Mouse (Mus musculus): ENCODE data around the gene Pax2. TPM values are rescaled to one million over a fixed set of nuclear protein-coding genes. Genes with fewer than 3 reads are reported as not detected.

Gene Pax2
- polyA plus RNA-seq, 1 experiment from 2014 or later = not detected

DNA sequence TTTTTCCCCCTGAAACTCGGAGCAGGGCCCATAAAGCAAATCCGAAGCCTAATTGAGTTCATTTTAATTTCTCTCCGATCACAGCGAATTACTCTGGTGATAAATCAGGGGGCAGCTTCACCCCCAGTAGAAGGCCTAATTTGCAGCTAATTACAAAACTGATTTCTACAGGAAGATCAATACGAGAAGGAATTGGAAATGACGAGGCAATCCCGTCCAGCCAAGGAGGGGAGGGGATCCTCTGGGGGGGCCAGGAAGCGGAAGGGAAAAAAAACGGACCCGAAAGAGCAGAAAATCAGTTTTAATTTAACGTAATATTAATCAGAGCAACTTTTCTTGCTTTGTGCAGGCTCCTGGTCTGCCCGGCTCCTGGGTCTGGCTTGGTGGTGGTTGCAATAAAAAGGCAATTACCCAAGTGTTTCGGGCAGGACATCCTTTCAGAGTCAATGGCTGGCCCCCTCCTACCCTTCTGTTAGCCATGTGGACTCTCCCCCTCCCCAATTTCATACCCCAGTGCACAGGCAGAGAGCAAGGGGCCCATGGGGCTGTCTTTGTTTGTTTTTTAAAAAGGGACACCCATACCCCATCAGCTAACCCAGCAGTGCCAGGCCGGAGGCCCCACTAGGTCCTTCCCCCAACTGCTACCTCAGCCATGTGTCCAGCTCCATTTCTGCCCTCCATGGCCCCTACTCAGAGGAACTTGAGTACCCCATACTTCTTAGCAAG lies 61.7 kb downstream of the Pax2 start:
- H3K27me3 ChIP-seq (replicated peaks; ENCODE audit: control insufficient read depth, insufficient read depth, low read length) = peaks cover 10% of the 10 kb centered on the region
- no peak for DNase-seq (ENCODE audit: low spot score)
- WGBS = 78% methylated on average over 14 of the region's 14 CpGs
- ATAC-seq (replicated peaks; ENCODE audit: low FRiP score) = no peak
- H3K9ac ChIP-seq (ENCODE audit: low read depth, low read length) = no peak overlapping the region
- H3K36me3 ChIP-seq (ENCODE audit: control insufficient read depth, insufficient read depth, low read length) = no peaks in the 10 kb centered on the region
- H3K4me2 ChIP-seq = no peak overlapping the region
- no peaks in the 10 kb centered on the region for H3K4me1 ChIP-seq (replicated peaks; ENCODE audit: control insufficient read depth, insufficient read depth, low read length)
- H3K4me3 ChIP-seq (ENCODE audit: low read depth, low read length) = no peak overlapping the region
- no peak overlapping the region for H3K27ac ChIP-seq (ENCODE audit: low read depth, low read length)
- no peaks in the 10 kb centered on the region for H3K9me3 ChIP-seq (ENCODE audit: control insufficient read depth, low read length)

DNA sequence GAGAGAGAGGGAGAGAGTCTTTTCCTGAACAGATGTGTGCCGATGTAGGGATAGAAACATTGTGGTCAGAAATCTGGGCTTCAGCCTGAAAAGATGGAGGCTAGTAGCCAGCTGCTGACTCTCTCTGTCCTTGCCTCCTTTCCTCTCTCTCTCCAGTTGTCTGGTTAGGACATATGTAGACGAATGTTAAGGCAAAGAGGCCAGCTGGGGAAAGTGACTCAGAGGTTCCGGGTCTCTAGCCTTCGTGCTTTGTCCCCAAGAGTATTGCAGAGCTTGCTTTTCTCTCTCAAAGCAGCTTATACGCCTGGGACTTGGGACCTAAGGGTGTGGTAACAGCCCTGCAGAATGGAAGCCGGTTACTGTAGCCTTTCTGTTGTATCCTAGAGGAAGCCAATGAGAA lies 62.8 kb downstream of the Pax2 start:
- Histone ChIP-seq H3K27me3 (replicated peaks; ENCODE audit: control insufficient read depth, insufficient read depth, low read length) (peaks cover 19% of the 10 kb centered on the region), H3K4me3 (ENCODE audit: low read depth, low read length) (no peak overlapping the region), H3K27ac (ENCODE audit: low read depth, low read length) (no peak overlapping the region), H3K4me1 (replicated peaks; ENCODE audit: control insufficient read depth, insufficient read depth, low read length) (no peaks in the 10 kb centered on the region), H3K9ac (ENCODE audit: low read depth, low read length) (no peak overlapping the region), H3K4me2 (no peak overlapping the region), H3K9me3 (ENCODE audit: control insufficient read depth, low read length) (no peaks in the 10 kb centered on the region), H3K36me3 (ENCODE audit: control insufficient read depth, insufficient read depth, low read length) (no peaks in the 10 kb centered on the region)
- ATAC-seq (replicated peaks; ENCODE audit: low FRiP score) (no peak), DNase-seq (ENCODE audit: low spot score) (no peak)
- WGBS = 65% methylated on average over 6 of the region's 6 CpGs

DNA sequence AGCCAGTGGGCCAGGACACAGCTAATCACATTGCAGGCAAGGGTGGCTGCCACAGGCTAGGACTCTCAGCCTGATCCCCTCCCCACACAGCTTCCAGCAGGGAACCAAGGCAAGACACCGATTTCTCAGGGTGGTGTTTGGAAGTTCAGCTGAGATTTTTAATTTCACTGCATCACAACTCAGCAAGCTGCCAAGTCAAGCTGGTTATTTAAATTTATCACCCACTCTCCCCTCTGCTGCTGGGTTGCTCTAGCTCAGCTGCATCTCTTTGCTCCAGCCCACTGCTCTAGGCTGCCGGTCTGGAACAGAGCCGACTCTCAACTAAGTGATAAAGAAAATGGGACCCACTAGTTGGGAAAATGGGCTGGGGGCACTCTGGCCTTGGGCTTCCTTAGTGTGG lies 65.7 kb downstream of the Pax2 start:
- H3K4me1 ChIP-seq (replicated peaks; ENCODE audit: control insufficient read depth, insufficient read depth, low read length) = no peaks in the 10 kb centered on the region

DNA sequence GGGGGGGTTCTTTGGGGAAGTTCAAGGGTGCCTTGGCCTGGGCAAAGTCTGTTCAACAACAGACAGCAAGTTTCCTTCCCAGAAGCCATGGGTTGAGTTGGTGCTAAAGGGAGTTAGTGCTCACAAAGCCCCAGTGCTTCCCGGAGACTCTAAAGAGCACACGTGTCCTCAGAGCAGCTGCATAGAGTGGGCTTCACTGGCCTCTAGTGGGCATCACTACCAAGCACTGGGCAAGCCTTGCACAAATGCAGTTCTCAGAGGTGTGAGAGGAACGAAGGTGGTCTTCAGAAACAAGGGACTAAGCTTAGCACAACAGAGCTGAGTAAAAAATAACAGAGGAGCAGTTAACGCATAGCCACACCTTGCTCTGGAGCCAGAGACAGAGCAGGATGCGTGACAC lies 66.5 kb downstream of the Pax2 start:
- Histone ChIP-seq H3K4me1 (replicated peaks; ENCODE audit: control insufficient read depth, insufficient read depth, low read length) (no peaks in the 10 kb centered on the region), H3K4me2 (no peak overlapping the region), H3K4me3 (ENCODE audit: low read depth, low read length) (no peak overlapping the region), H3K36me3 (ENCODE audit: control insufficient read depth, insufficient read depth, low read length) (no peaks in the 10 kb centered on the region), H3K27me3 (replicated peaks; ENCODE audit: control insufficient read depth, insufficient read depth, low read length) (peaks cover 45% of the 10 kb centered on the region), H3K9me3 (ENCODE audit: control insufficient read depth, low read length) (no peaks in the 10 kb centered on the region), H3K9ac (ENCODE audit: low read depth, low read length) (no peak overlapping the region), H3K27ac (ENCODE audit: low read depth, low read length) (no peak overlapping the region)
- 54% methylated on average over 5 of the region's 5 CpGs for WGBS
- ATAC-seq (replicated peaks; ENCODE audit: low FRiP score) (no peak), DNase-seq (ENCODE audit: low spot score) (no peak)

More for the DNA sequence above, 65.7 kb downstream of the Pax2 start:
- DNase-seq (ENCODE audit: low spot score) (no peak), ATAC-seq (replicated peaks; ENCODE audit: low FRiP score) (no peak)
- no peak overlapping the region for H3K9ac ChIP-seq (ENCODE audit: low read depth, low read length)
- H3K4me3 ChIP-seq (ENCODE audit: low read depth, low read length) = no peak overlapping the region
- WGBS = 57% methylated on average over 3 of the region's 3 CpGs
- peaks cover 44% of the 10 kb centered on the region for H3K27me3 ChIP-seq (replicated peaks; ENCODE audit: control insufficient read depth, insufficient read depth, low read length)
- H3K4me2 ChIP-seq = no peak overlapping the region
- no peak overlapping the region for H3K27ac ChIP-seq (ENCODE audit: low read depth, low read length)
- no peaks in the 10 kb centered on the region for H3K36me3 ChIP-seq (ENCODE audit: control insufficient read depth, insufficient read depth, low read length)
- no peaks in the 10 kb centered on the region for H3K9me3 ChIP-seq (ENCODE audit: control insufficient read depth, low read length)

DNA sequence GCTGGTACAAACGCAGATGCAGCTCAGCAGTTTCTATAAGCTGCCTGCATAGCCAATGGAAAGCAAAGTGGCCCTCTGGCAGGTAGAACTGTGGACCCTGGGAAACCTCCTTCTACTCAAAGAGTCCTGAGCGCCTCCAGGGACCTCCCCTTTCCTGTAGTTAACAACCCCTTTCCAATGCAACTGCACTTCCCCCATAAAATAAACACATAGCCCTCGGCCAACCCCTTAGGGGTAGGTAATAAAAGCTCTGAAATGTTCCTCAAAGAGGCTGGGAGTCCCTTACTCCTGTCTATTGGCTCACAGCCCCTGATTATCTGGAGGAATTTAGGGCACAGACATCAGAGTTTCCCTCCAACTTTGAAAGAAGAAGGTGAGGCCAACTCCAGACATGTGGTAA lies 67.8 kb downstream of the Pax2 start:
- DNase-seq (ENCODE audit: low spot score) (no peak), ATAC-seq (replicated peaks; ENCODE audit: low FRiP score) (no peak)
- H3K4me2 ChIP-seq = no peak overlapping the region
- H3K27ac ChIP-seq (ENCODE audit: low read depth, low read length) = no peak overlapping the region
- no peaks in the 10 kb centered on the region for H3K4me1 ChIP-seq (replicated peaks; ENCODE audit: control insufficient read depth, insufficient read depth, low read length)
- no peaks in the 10 kb centered on the region for H3K9me3 ChIP-seq (ENCODE audit: control insufficient read depth, low read length)
- no peak overlapping the region for H3K9ac ChIP-seq (ENCODE audit: low read depth, low read length)
- H3K36me3 ChIP-seq (ENCODE audit: control insufficient read depth, insufficient read depth, low read length) = no peaks in the 10 kb centered on the region
- peaks cover 55% of the 10 kb centered on the region for H3K27me3 ChIP-seq (replicated peaks; ENCODE audit: control insufficient read depth, insufficient read depth, low read length)
- H3K4me3 ChIP-seq (ENCODE audit: low read depth, low read length) = no peak overlapping the region
- 32% methylated on average over 3 of the region's 3 CpGs for WGBS

DNA sequence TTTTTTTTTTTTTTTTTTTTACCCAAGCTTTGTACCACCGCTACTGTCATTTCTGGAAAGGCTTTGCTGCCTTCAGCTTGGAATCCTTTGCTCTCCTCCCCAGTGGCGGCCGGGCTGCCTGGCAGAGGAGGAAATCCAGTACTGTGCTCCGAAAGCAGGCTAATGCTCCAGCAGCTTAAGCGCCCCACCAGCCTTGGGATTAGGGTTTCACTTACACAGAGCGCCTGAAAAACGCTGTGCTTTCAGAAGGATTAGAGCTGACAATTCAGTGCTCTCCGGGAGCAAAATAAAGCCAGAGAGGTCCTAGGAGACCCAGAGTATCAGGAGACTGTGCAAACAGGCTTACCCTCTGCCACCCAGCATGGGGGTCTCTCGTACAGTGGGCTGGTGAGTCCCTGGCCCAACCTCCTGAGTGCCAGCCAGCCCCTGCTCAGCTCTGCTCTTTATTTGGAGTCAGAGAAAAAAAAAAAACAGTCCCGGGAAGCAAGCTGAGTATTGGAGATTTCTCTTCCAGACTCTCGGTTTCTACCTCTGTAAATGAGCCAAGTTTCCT lies 69.4 kb downstream of the Pax2 start:
- H3K4me3 ChIP-seq (ENCODE audit: low read depth, low read length) = no peak overlapping the region
- WGBS = 23% methylated on average over 11 of the region's 11 CpGs

DNA sequence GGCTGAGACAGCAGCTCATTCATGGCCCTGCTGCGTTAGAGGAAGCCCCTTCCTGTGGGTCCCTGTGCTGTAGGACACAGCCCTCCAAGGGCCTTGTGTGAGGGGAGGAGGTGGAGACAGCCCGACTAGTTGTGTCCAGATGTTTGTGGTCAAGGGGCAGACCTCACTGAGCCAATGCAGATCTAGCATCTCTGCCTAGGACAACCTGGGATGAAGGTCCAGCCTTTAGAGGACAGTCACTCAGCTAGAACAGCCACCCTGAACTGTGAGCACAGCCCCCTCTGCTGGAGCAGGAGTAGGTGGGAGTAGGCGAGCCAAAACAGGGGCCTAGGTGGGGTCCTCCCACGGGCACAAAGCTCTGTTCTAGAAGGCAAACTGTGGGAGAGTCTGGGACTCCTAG lies 70.0 kb downstream of the Pax2 start:
- ATAC-seq (replicated peaks; ENCODE audit: low FRiP score) (no peak), DNase-seq (ENCODE audit: low spot score) (no peak)
- no peak overlapping the region for H3K9ac ChIP-seq (ENCODE audit: low read depth, low read length)
- H3K4me3 ChIP-seq (ENCODE audit: low read depth, low read length) = no peak overlapping the region
- H3K4me2 ChIP-seq = no peak overlapping the region
- no peak overlapping the region for H3K27ac ChIP-seq (ENCODE audit: low read depth, low read length)
- peaks cover 57% of the 10 kb centered on the region for H3K27me3 ChIP-seq (replicated peaks; ENCODE audit: control insufficient read depth, insufficient read depth, low read length)
- H3K4me1 ChIP-seq (replicated peaks; ENCODE audit: control insufficient read depth, insufficient read depth, low read length) = no peaks in the 10 kb centered on the region
- WGBS = 20% methylated on average over 4 of the region's 4 CpGs
- H3K9me3 ChIP-seq (ENCODE audit: control insufficient read depth, low read length) = no peaks in the 10 kb centered on the region
- H3K36me3 ChIP-seq (ENCODE audit: control insufficient read depth, insufficient read depth, low read length) = no peaks in the 10 kb centered on the region

More for the DNA sequence above, 69.4 kb downstream of the Pax2 start:
- Histone ChIP-seq H3K27ac (ENCODE audit: low read depth, low read length) (no peak overlapping the region), H3K27me3 (replicated peaks; ENCODE audit: control insufficient read depth, insufficient read depth, low read length) (peaks cover 57% of the 10 kb centered on the region), H3K9me3 (ENCODE audit: control insufficient read depth, low read length) (no peaks in the 10 kb centered on the region), H3K4me2 (no peak overlapping the region), H3K36me3 (ENCODE audit: control insufficient read depth, insufficient read depth, low read length) (no peaks in the 10 kb centered on the region), H3K4me1 (replicated peaks; ENCODE audit: control insufficient read depth, insufficient read depth, low read length) (no peaks in the 10 kb centered on the region), H3K9ac (ENCODE audit: low read depth, low read length) (no peak overlapping the region)
- ATAC-seq (replicated peaks; ENCODE audit: low FRiP score) = no peak
- DNase-seq (ENCODE audit: low spot score) = no peak

DNA sequence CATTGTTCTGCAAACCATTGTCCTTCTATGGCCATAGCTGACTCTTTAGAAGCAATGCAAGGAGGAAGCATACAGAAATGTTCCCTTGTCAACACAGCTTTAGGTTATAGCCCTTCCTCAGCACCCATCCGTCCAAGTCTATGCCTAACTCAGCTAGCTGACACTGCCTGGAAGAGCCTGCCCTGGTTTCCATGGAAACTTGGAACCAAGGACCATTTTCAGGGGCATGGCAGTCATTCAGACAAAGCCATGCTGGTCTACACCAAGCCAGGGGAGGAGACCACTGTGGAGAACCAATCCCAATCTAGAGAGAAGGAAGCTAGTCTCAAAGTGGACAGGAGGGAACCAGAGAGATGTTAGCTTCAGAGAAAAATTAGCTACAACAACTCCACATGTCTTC lies 77.5 kb downstream of the Pax2 start:
- Histone ChIP-seq H3K4me1 (replicated peaks; ENCODE audit: control insufficient read depth, insufficient read depth, low read length) (peaks cover 4% of the 10 kb centered on the region), H3K4me3 (ENCODE audit: low read depth, low read length) (no peak overlapping the region), H3K27ac (ENCODE audit: low read depth, low read length) (no peak overlapping the region), H3K4me2 (no peak overlapping the region), H3K36me3 (ENCODE audit: control insufficient read depth, insufficient read depth, low read length) (no peaks in the 10 kb centered on the region), H3K9me3 (ENCODE audit: control insufficient read depth, low read length) (no peaks in the 10 kb centered on the region), H3K9ac (ENCODE audit: low read depth, low read length) (no peak overlapping the region), H3K27me3 (replicated peaks; ENCODE audit: control insufficient read depth, insufficient read depth, low read length) (peaks cover 77% of the 10 kb centered on the region)
- 40% methylated on average over 1 of the region's 1 CpGs for WGBS
- DNase-seq (ENCODE audit: low spot score) = no peak
- no peak for ATAC-seq (replicated peaks; ENCODE audit: low FRiP score)
